In the genomic region with DNA sequence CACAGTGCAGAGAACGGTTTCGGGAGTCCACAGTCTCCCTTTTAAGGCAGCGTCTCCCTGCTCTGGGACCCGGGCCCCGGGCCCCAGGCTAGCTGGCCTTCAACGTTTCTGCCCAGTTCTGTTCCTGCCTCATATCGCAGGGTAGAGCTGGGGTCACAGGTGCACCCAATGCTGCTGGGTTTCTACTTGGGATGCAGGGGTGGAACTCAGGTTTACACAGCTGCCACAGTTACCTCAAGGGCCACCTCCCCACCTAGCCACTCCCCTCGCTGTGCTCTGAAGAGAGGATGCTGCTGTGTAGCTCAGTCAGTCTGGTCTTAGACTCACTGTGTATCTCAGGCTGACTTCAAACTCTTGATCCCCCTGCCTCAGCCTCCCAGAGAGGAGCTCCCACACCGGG, we compare ENCODE assay signal across 24 mouse cellular contexts. TPM values are rescaled to one million over a fixed set of nuclear protein-coding genes. Genes with fewer than 3 reads are reported as not detected.
"Had no signal": no experiment of that assay in that cellular context is flagged by ENCODE, and none has a peak within 500 bp of the region (broad histone marks: within the 10 kb centered on the region; RNA-seq: fewer than 3 reads in every experiment).

No protein-coding gene starts in this region.

- DNase-seq: liver, postnatal 0 days; lung, adult 2 months; lung, postnatal 14 days; lung, postnatal 36 days; midbrain, embryonic 14.5 days; right cerebral cortex, adult 18-20 months; right cerebral cortex, postnatal 25 days; right cerebral cortex, postnatal 4 days; thymus, adult 2 months; thymus, postnatal 25 days; thymus, postnatal 4 days had no signal

- H3K9ac ChIP-seq: liver, embryonic 12.5 days; liver, embryonic 15.5 days; liver, postnatal 0 days; lung, embryonic 15.5 days; midbrain, embryonic 12.5 days; neural tube, embryonic 12.5 days had no signal

- H3K4me1 ChIP-seq: liver, embryonic 12.5 days; lung, embryonic 15.5 days; megakaryocyte, embryonic 14.5 days; neural tube, embryonic 12.5 days had no signal

- ATAC-seq: liver, embryonic 12.5 days; liver, postnatal 0 days; lung, postnatal 0 days; midbrain, embryonic 16.5 days had no signal

- H3K4me3 ChIP-seq: liver, embryonic 12.5 days; liver, embryonic 15.5 days; lung, embryonic 15.5 days; megakaryocyte, embryonic 14.5 days; midbrain, embryonic 12.5 days; neural tube, embryonic 12.5 days had no signal

- H3K4me2 ChIP-seq: liver, embryonic 12.5 days; liver, embryonic 15.5 days; lung, embryonic 15.5 days; midbrain, embryonic 12.5 days; neural tube, embryonic 12.5 days had no signal

- H3K9me3 ChIP-seq: liver, embryonic 12.5 days; liver, embryonic 15.5 days; lung, embryonic 15.5 days; midbrain, embryonic 12.5 days; neural tube, embryonic 12.5 days had no signal

- H3K27me3 ChIP-seq: liver, embryonic 15.5 days had no signal

- H3K36me3 ChIP-seq: liver, embryonic 12.5 days; liver, embryonic 15.5 days; lung, embryonic 15.5 days; midbrain, embryonic 12.5 days; neural tube, embryonic 12.5 days had no signal

- H3K27ac ChIP-seq: liver, embryonic 12.5 days; liver, embryonic 15.5 days; lung, embryonic 15.5 days; midbrain, embryonic 12.5 days; neural tube, embryonic 12.5 days had no signal

RNA-seq across cellular contexts. Expression of a gene that starts 45.0 kb away (rescaled TPM):
- polyA plus RNA-seq: liver, embryonic 12.5 days; liver, postnatal 0 days; lung, adult 2 months; lung, embryonic 15.5 days; lung, postnatal 0 days; macrophage; midbrain, embryonic 12.5 days; midbrain, embryonic 14.5 days; midbrain, embryonic 16.5 days; neural tube, embryonic 12.5 days; neural tube, embryonic 14.5 days; small intestine, adult 2 months; stomach, embryonic 14.5 days; stomach, embryonic 16.5 days; thymus, adult 2 months had no signal
